8 mouse cellular contexts compared by ENCODE assay signal in the genomic region with DNA sequence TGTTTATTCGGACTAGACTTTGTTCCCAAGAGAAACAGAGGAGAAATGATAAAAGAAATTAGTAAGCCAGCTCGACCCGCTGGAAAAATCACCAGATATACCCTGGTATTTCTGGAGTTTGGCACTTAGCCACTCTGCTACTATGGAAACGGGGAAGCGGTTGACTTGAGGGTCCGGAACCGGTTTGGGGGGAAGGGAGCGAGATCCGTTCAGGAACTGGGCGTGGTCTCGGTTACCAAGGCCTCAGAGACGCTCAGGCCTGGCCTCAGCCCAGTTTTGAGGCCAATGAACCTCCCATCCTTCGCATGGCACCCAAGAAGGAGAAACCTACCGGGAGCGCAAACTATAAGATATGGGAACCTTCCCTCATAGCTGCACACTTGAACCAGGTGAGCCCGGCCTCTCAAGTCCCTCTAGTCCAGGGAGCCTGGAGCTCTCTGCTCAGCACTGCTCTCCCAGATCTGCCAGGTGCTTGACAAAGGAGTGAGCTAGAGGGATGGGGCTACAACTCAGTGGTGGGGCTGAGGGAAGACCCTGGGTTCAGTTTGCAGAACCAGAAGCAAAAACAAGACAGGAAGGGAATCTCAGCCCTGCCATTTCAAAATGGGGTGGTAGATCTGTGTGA. TPM values are rescaled to one million over a fixed set of nuclear protein-coding genes. Genes with fewer than 3 reads are reported as not detected.
DNase-seq lines count a peak whose midpoint lies in the region; ATAC-seq and TF ChIP-seq lines count a peak whose summit lies in the region.
"Had no signal": no experiment of that assay in that cellular context is flagged by ENCODE, and none has a peak within 500 bp of the region (broad histone marks: within the 10 kb centered on the region; RNA-seq: fewer than 3 reads in every experiment).

Spag17 (plus strand) TSS at position 220 of the 625 bp plus-strand sequence.

- no peak for TF ChIP-seq CTCF in intestine, postnatal 0 days (IDR thresholded peaks at IDR 0.05; ENCODE audit: low read depth)
- no peak for TF ChIP-seq CTCF in lung, adult 2 months (IDR thresholded peaks at IDR 0.05; ENCODE audit: insufficient read depth, low read length)

- no peak within 1 kb of the TSS for H3K27ac ChIP-seq in midbrain, embryonic 16.5 days (ENCODE audit: low read length)
- H3K27ac ChIP-seq in midbrain, embryonic 11.5 days (ENCODE audit: low read depth, low read length), result no peak within 1 kb of the TSS
- H3K27ac ChIP-seq in intestine, postnatal 0 days (ENCODE audit: low read depth, low read length), result no peak within 1 kb of the TSS
- H3K27ac ChIP-seq: liver, embryonic 14.5 days had no signal

- H3K4me3 ChIP-seq in midbrain, embryonic 16.5 days (ENCODE audit: low read depth, low read length), result no peak within 1 kb of the TSS
- no peak within 1 kb of the TSS for H3K4me3 ChIP-seq in midbrain, embryonic 11.5 days (ENCODE audit: low read depth, low read length)
- no peak within 1 kb of the TSS for H3K4me3 ChIP-seq in intestine, postnatal 0 days (ENCODE audit: low read depth, low read length)
- no peak within 1 kb of the TSS for H3K4me3 ChIP-seq in lung, adult 2 months (replicated peaks; ENCODE audit: extremely low read depth, low read depth, low read length)

- no peaks in the 10 kb centered on the region for H3K9me3 ChIP-seq in midbrain, embryonic 16.5 days (replicated peaks; ENCODE audit: control insufficient read depth, low read length, poor library complexity, severe bottlenecking)
- no peaks in the 10 kb centered on the region for H3K9me3 ChIP-seq in midbrain, embryonic 11.5 days (ENCODE audit: control insufficient read depth, low read length)
- no peaks in the 10 kb centered on the region for H3K9me3 ChIP-seq in intestine, postnatal 0 days (ENCODE audit: control insufficient read depth)

- TF ChIP-seq POLR2A in lung, adult 2 months (IDR thresholded peaks at IDR 0.05; ENCODE audit: borderline replicate concordance, extremely low read depth, low read depth, low read length), result no peak

- DNase-seq in midbrain, embryonic 11.5 days (ENCODE audit: low spot score, missing footprints), result no peak
- DNase-seq in heart, adult 8-10 months (ENCODE audit: low spot score), result peak; percentile 6
- DNase-seq in lung, adult 2 months, result peak; percentile 25
- DNase-seq in c-Kit-positive CD71-positive TER-119-positive erythroid progenitor cells, embryonic 14.5 days (ENCODE audit: low spot score), result no peak

- H3K4me1 ChIP-seq in midbrain, embryonic 16.5 days (ENCODE audit: control insufficient read depth, insufficient read depth, low read length), result no peaks in the 10 kb centered on the region
- H3K4me1 ChIP-seq in midbrain, embryonic 11.5 days (ENCODE audit: control insufficient read depth, insufficient read depth, low read length), result no peaks in the 10 kb centered on the region
- H3K4me1 ChIP-seq in intestine, postnatal 0 days (replicated peaks; ENCODE audit: control insufficient read depth, insufficient read depth, low read length), result 0 out of 2 replicates have a peak, but pooled peaks cover 4% of the 10 kb centered on the region
- no peaks in the 10 kb centered on the region for H3K4me1 ChIP-seq in lung, adult 2 months (ENCODE audit: control insufficient read depth, insufficient read depth, low read length)

- ATAC-seq in midbrain, embryonic 16.5 days, result no peak
- ATAC-seq in midbrain, embryonic 11.5 days (ENCODE audit: low FRiP score), result no peak
- peak; percentile 73 for ATAC-seq in intestine, postnatal 0 days
- no peak for ATAC-seq in inflammation-experienced regulatory T-cells, adult 6 months

- no peak within 1 kb of the TSS for H3K9ac ChIP-seq in midbrain, embryonic 16.5 days (ENCODE audit: low read depth, low read length)
- H3K9ac ChIP-seq in midbrain, embryonic 11.5 days (ENCODE audit: low read length), result no peak within 1 kb of the TSS
- no peak within 1 kb of the TSS for H3K9ac ChIP-seq in intestine, postnatal 0 days (ENCODE audit: low read depth, low read length)
- H3K9ac ChIP-seq: liver, embryonic 14.5 days had no signal

- 50% methylated on average over 16 of the region's 16 CpGs for WGBS in midbrain, embryonic 16.5 days
- WGBS in midbrain, embryonic 11.5 days, result 46% methylated on average over 16 of the region's 16 CpGs
- 22% methylated on average over 16 of the region's 16 CpGs for WGBS in intestine, postnatal 0 days
- WGBS in lung, adult 2 months, result 19% methylated on average over 16 of the region's 16 CpGs

- H3K4me2 ChIP-seq in midbrain, embryonic 16.5 days (ENCODE audit: low read length), result peak within 1 kb of the TSS; percentile 16; the same call in 1 of the 2 replicates
- H3K4me2 ChIP-seq in midbrain, embryonic 11.5 days, result no peak within 1 kb of the TSS
- peak within 1 kb of the TSS; percentile 28 for H3K4me2 ChIP-seq in intestine, postnatal 0 days (replicated peaks; ENCODE audit: low read depth)

- no peaks in the 10 kb centered on the region for H3K27me3 ChIP-seq in midbrain, embryonic 16.5 days (ENCODE audit: control insufficient read depth, insufficient read depth, low read depth, low read length)
- H3K27me3 ChIP-seq in midbrain, embryonic 11.5 days (ENCODE audit: control insufficient read depth, insufficient read depth, low read length), result no peaks in the 10 kb centered on the region
- H3K27me3 ChIP-seq in intestine, postnatal 0 days (replicated peaks; ENCODE audit: control insufficient read depth, insufficient read depth, low read length), result no peaks in the 10 kb centered on the region

- H3K36me3 ChIP-seq in midbrain, embryonic 16.5 days (ENCODE audit: control insufficient read depth, insufficient read depth, low read length), result no peaks in the 10 kb centered on the region
- no peaks in the 10 kb centered on the region for H3K36me3 ChIP-seq in midbrain, embryonic 11.5 days (ENCODE audit: control insufficient read depth, insufficient read depth, low read length)
- H3K36me3 ChIP-seq in intestine, postnatal 0 days (ENCODE audit: control insufficient read depth, insufficient read depth), result no peaks in the 10 kb centered on the region

RNA-seq across cellular contexts. Expression of gene Spag17, which starts in this region (rescaled TPM):
- polyA plus RNA-seq in midbrain, embryonic 16.5 days (2015; fragmentation: Nextera tagmentation; extraction: Ambion mirVana), result 0.67 and 0.89 TPM in 2 replicates
- polyA plus RNA-seq in midbrain, embryonic 11.5 days (2014; fragmentation: Nextera tagmentation; extraction: Ambion mirVana), result 0.17 and 0.18 TPM in 2 replicates
- not detected for total RNA-seq in heart, adult 8-10 months (2022)
- 0.13 TPM in 1 of 2 replicates, not detected in the other for polyA plus RNA-seq in intestine, postnatal 0 days (2015; fragmentation: Nextera tagmentation; extraction: Ambion mirVana)
- 0.68 and 1.2 TPM in 2 replicates for polyA plus RNA-seq in lung, adult 2 months (2012; rRNA removed)
- not detected for polyA plus RNA-seq in inflammation-experienced regulatory T-cells, adult 6 months (2017; shearing (Covaris generic))

Comparison
In these comparisons a context has a peak if more than half of its experiments do, and no peak if none do; other contexts are left out.
1. Peak in DNase-seq in heart, adult 8-10 months; RNA of the gene not detected or under 1 TPM.
2. Peak in ATAC-seq and H3K4me2 ChIP-seq in intestine, postnatal 0 days; RNA of the gene not detected or under 1 TPM.